Comparison of ENCODE assay signal across 34 mouse cellular contexts in genomic region chr1:119350846-119351245, GRCm38 (mm10).
"Had no signal": no experiment of that assay in that cellular context is flagged by ENCODE, and none has a peak within 500 bp of the region (broad histone marks: within the 10 kb centered on the region; RNA-seq: fewer than 3 reads in every experiment).

No protein-coding gene starts in this region.

- H3K9me3 ChIP-seq: heart, embryonic 12.5 days; heart, embryonic 15.5 days; hindbrain, embryonic 12.5 days; hindbrain, embryonic 13.5 days; hindbrain, embryonic 15.5 days; intestine, embryonic 15.5 days; kidney, embryonic 15.5 days had no signal

- H3K4me3 ChIP-seq: heart, embryonic 12.5 days; heart, embryonic 13.5 days; heart, embryonic 15.5 days; hindbrain, embryonic 10.5 days; hindbrain, embryonic 12.5 days; hindbrain, embryonic 13.5 days; hindbrain, embryonic 15.5 days; intestine, embryonic 15.5 days; kidney, embryonic 15.5 days; layer of hippocampus, adult 2 months; left cerebral cortex, adult 2 months had no signal

- ATAC-seq: hindbrain, embryonic 16.5 days; inflammation-experienced regulatory T-cells, adult 6 months; intestine, embryonic 15.5 days; intestine, embryonic 16.5 days; intestine, postnatal 0 days had no signal

- H3K4me1 ChIP-seq: hindbrain, embryonic 15.5 days had no signal

- H3K27me3 ChIP-seq: heart, embryonic 12.5 days; heart, embryonic 15.5 days; hindbrain, embryonic 13.5 days; hindbrain, embryonic 15.5 days; intestine, embryonic 15.5 days; kidney, embryonic 15.5 days had no signal

- H3K4me2 ChIP-seq: heart, embryonic 11.5 days; heart, embryonic 12.5 days; heart, embryonic 13.5 days; heart, embryonic 15.5 days; hindbrain, embryonic 12.5 days; hindbrain, embryonic 13.5 days; hindbrain, embryonic 14.5 days; hindbrain, embryonic 15.5 days; intestine, embryonic 15.5 days; kidney, embryonic 15.5 days had no signal

- H3K9ac ChIP-seq: heart, embryonic 12.5 days; heart, embryonic 13.5 days; heart, embryonic 15.5 days; hindbrain, embryonic 12.5 days; hindbrain, embryonic 13.5 days; hindbrain, embryonic 14.5 days; hindbrain, embryonic 15.5 days; intestine, embryonic 15.5 days; kidney, embryonic 15.5 days had no signal

- DNase-seq: heart, postnatal 10 days; heart, postnatal 14 days; heart, postnatal 36 days; kidney, adult 11 months; kidney, adult 18-20 months; kidney, adult 2 months; kidney, adult 8-10 months; kidney, adult 9 months; kidney, postnatal 10 days; kidney, postnatal 14 days; kidney, postnatal 25 days; kidney, postnatal 36 days; kidney, postnatal 4 days; layer of hippocampus, adult 9-11 months; layer of hippocampus, postnatal 36 days had no signal

- H3K27ac ChIP-seq: heart, embryonic 13.5 days; heart, embryonic 15.5 days; hindbrain, embryonic 10.5 days; hindbrain, embryonic 12.5 days; hindbrain, embryonic 13.5 days; hindbrain, embryonic 14.5 days; hindbrain, embryonic 15.5 days; hindbrain, postnatal 0 days; intestine, embryonic 15.5 days; kidney, embryonic 15.5 days; kidney, postnatal 0 days; layer of hippocampus, adult 2 months; left cerebral cortex, adult 2 months had no signal

- H3K36me3 ChIP-seq: heart, embryonic 12.5 days; heart, embryonic 13.5 days; heart, embryonic 15.5 days; hindbrain, embryonic 10.5 days; hindbrain, embryonic 12.5 days; hindbrain, embryonic 13.5 days; hindbrain, embryonic 15.5 days; intestine, embryonic 15.5 days; kidney, embryonic 15.5 days had no signal
